Mouse (Mus musculus) gastrocnemius, postnatal 10 days (tissue): ENCODE measurements around the gene Gsg1l2. TPM values are rescaled to one million over a fixed set of nuclear protein-coding genes. Genes with fewer than 3 reads are reported as not detected.

Experiments
- DNase-seq: peaks from one replicate; pipeline ENCODE4 v3.0.0; 2021; ENCODE audit warnings: mixed read lengths
- total RNA-seq, 2 experiments: library from RNA; stranded (reverse); gene quantifications; 2 replicates each; pipeline ENCODE4 v1.2.3; 2021

The Gsg1l2 gene
- total RNA-seq, 2 experiments from 2014 or later, result not detected

DNA sequence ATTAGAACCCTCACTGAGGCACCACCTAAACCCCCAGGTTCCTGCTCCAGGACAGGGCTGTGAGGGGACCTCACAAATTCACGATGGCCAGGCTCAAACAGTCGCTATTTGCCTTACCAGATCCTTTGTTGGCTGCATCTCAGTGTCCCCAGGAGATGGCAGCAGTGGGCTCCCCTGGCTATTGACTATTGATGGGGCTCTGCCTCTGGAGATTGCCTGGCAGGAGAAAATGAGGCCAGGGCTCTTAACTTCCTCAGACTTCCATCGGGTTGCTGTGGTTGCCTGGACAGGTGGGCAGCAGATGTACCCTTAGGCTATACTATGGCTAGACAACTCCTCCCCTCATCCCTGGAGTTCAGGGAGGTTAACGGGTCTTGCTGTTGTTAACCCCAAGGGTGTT lies 45.8 kb downstream of the Gsg1l2 start:
- DNase-seq, result peak; percentile 43

DNA sequence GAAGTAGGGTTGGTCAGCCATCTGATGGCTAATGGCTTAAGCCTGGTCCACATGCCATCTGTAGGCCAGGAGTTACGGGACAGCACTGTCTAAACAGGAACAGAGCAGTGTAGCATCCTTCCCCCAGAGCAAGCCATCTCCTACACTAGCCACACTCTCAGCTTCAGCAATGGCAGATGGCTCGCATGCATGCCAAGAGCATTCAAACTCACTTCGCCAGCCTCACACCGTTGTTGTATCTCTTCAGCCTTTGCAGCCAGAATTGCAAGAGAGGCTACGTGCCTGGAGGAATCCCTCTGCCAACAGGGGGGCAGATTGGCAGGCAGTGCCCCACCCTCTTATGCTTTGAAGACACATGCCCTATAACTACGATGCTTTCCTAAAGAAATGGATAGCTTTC lies 47.2 kb downstream of the Gsg1l2 start:
- no peak for DNase-seq

DNA sequence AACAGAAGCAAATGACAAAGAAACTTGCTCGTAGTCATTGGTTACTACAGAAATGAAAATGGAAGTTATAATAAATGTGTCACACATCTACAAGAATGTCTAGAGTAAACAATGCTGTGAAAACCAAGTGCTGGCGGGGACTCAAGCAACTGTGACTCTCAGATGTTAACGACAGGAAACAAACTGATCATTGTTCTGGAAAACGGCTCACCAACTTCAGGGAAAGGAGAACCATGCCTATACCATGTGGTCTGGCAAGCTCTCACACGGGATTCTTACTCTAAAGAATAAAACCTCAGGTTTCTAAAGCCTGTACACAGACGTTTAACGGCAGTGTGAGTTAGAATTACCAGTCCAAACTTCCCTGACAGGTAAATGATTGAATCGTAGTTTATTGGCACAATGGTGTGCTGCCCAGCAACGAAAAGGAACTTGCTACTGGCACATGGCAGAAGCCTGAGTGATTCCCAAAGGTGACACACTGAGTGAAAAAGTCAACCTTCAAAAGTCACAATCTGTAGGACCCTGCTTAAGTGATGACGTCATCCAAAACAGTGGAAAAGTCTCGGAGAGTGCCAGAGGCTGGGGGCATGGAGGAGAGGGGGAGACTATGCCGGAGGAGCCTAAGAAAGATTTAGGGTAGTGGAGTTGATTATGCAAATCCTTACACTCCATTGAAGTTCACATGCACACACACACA lies 54.1 kb downstream of the Gsg1l2 start:
- DNase-seq, result no peak

DNA sequence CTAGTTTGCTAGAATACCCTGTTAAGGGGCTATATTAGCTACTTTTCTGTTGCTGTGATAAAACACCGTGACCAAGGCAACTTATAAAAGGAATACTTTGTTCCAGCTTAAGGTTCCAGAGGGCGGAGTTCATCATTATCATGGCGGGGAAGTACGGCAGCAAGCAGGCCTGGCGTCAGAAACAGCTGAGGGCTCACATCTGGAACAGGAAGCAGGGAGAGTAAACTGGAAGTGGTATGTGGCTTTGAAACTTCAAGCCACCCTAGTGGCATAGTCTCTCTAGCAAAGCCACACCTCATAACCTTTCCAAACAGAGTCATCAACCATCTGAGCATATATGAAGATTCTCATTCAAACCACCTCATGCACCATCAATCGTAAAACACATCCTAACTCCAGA lies 55.1 kb downstream of the Gsg1l2 start:
- DNase-seq, result no peak

DNA sequence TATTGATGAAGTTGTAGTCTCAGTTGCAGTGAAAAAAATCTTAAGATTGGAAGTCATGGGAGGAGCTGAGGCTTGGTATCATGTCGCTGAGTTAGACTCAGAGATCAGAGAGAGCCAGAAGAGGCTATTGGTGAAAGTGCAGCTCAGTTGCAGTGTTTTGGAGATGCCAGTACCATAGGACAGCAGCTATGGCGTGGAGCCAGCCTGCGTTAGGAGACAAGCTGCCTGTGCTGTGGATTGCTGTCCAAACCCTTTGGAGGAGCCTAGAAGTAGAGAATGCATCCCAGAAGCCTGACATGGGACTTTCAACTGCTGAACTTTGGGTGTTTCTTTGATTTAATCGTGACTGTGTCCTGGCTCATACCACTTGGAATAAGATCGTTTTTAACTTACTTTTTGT lies 57.4 kb downstream of the Gsg1l2 start:
- peak; percentile 22 for DNase-seq

DNA sequence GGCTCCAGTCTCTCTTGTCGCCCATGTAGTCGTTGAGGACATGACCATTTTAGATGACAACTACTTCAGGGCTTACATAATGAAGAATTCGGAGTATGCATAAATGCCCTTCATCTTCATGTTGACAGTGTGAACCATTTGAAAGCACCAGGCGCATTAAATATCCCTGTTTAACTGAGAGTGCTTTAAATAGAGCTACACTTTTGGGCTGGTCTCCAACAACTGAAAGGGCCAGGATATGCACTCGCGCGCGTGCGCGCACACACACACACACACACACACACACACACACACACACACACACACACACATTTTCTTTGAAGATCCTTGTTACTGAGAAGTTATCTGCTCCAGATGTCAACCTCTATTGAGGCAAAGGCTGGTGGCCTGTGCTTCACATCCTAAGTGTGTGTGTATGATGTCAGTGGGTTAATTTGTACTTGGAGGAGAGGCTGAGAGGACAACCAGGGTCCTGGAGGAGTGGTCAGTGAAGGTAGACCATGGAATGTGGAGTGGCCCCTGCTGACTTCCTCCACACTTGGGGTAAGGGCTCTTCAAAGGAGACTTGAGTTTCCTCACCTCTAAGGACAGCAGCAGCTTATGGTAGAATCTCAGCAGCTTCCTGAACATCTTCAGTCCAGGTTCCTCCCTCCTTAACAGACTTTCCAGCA lies 61.1 kb downstream of the Gsg1l2 start:
- no peak for DNase-seq

Other genes starting within 250 kb of the Gsg1l2 start
- gene Rcvrn, start 79.3 kb upstream of the Gsg1l2 start, total RNA-seq, result not detected
- under 1 TPM; 0.09 to 0.12 TPM for gene Glp2r, start 3.5 kb upstream of the Gsg1l2 start, total RNA-seq
- gene Dhrs7c, start 23.6 kb downstream of the Gsg1l2 start, total RNA-seq, result 100 to 1,000 TPM; 357 to 408 TPM
- gene Usp43, start 147.5 kb downstream of the Gsg1l2 start, total RNA-seq, result 1 to 10 TPM; 1.1 to 1.7 TPM
- gene Cfap52, start 191.0 kb downstream of the Gsg1l2 start, total RNA-seq, result 1 to 10 TPM; 6.6 to 7.0 TPM
- gene Stx8, start 191.6 kb downstream of the Gsg1l2 start, total RNA-seq, result 10 to 100 TPM; 24.6 to 27.5 TPM